Mouse (Mus musculus) ES-E14 (cell line): ENCODE results near the gene Clca3a1. TPM values are rescaled to one million over a fixed set of nuclear protein-coding genes. Genes with fewer than 3 reads are reported as not detected.
"Not testable (repeated sequence)": the region's sequence is repeated elsewhere in the genome, so short reads cannot be mapped to it uniquely, and the experiment has no call there.

ENCODE experiments used
- DNase-seq: peaks from one replicate; pipeline ENCODE4 v3.0.0-alpha.2; 2013; ENCODE audit warnings: low read depth, low spot score
- H3K27ac ChIP-seq: 2 replicates; pipeline ENCODE4 v1.5.1; 2012; ENCODE audit warnings: low read depth, mild to moderate bottlenecking, low read length, moderate library complexity, mixed read lengths; ENCODE audit not compliant: poor library complexity, insufficient read depth, severe bottlenecking
- H3K36me3 ChIP-seq: 2 replicates; pipeline ENCODE4 v1.6.1; 2012; ENCODE audit warnings: mild to moderate bottlenecking, low read length, moderate library complexity, mixed read lengths; ENCODE audit not compliant: control insufficient read depth, poor library complexity, insufficient read depth, severe bottlenecking
- H3K4me1 ChIP-seq, 2 experiments: fragments of 150-350 bp in 1 of 2; sonication (generic) in 1 of 2; 2 replicates each; pipeline ENCODE4 v1.6.1; 2012; ENCODE audit warnings: low read length in 2 of 2, mild to moderate bottlenecking in 1 of 2, mixed read lengths in 1 of 2; ENCODE audit not compliant: control insufficient read depth in 2 of 2, insufficient read depth in 2 of 2, poor library complexity in 1 of 2
- H3K4me3 ChIP-seq, 2 experiments: fragments of 150-350 bp in 1 of 2; sonication (generic) in 1 of 2; 2 replicates each; pipeline ENCODE4 v1.5.1; 2012; ENCODE audit warnings: low read length in 2 of 2, low read depth in 1 of 2, mild to moderate bottlenecking in 1 of 2, mixed read lengths in 1 of 2; ENCODE audit not compliant: insufficient read depth in 1 of 2, poor library complexity in 1 of 2, severe bottlenecking in 1 of 2
- H3K9ac ChIP-seq: 2 replicates; pipeline ENCODE4 v1.6.1; 2012; ENCODE audit warnings: low read depth, mild to moderate bottlenecking, low read length, mixed read lengths; ENCODE audit not compliant: poor library complexity, insufficient read depth, severe bottlenecking
- H3K9me3 ChIP-seq: fragments of 150-350 bp; sonication (generic); 2 replicates; pipeline ENCODE4 v1.6.1; 2012; ENCODE audit warnings: low read depth, mild to moderate bottlenecking, low read length; ENCODE audit not compliant: control insufficient read depth, insufficient read depth
- CHD2 ChIP-seq: IDR thresholded peaks from 2 replicates; pipeline ENCODE4 v1.6.1; 2014; ENCODE audit warnings: mild to moderate bottlenecking, low read depth, low read length, inconsistent platforms
- HCFC1 ChIP-seq: IDR thresholded peaks from 2 replicates; pipeline ENCODE4 v1.6.1; 2012; ENCODE audit warnings: low read length, inconsistent platforms, borderline replicate concordance; ENCODE audit not compliant: insufficient read depth
- MAFK ChIP-seq: IDR thresholded peaks from 2 replicates; pipeline ENCODE4 v1.6.1; 2014; ENCODE audit warnings: mild to moderate bottlenecking, low read depth, low read length, inconsistent platforms; ENCODE audit not compliant: insufficient read depth
- ZC3H11A ChIP-seq: IDR thresholded peaks from 2 replicates; pipeline ENCODE4 v1.6.1; 2012; ENCODE audit warnings: low read depth, mild to moderate bottlenecking, inconsistent platforms, low read length, borderline replicate concordance
- ZNF384 ChIP-seq: IDR thresholded peaks from 2 replicates; pipeline ENCODE4 v1.6.1; 2012; ENCODE audit warnings: low read depth, low read length, inconsistent platforms
- in situ Hi-C, 2 experiments: fragments of 600-800 bp; cut with MboI; formaldehyde crosslinking; loops; one replicate each; pipeline ENCODE4 v1.15.1; 2025; ENCODE audit warnings: low sequenced_read_pairs in 2 of 2, inconsistent platforms in 1 of 2; ENCODE audit not compliant: unreplicated experiment in 2 of 2
- total RNA-seq: library from RNA; depleted of rRNA; stranded (reverse); fragments of 300-350 nt; gene quantifications from 2 replicates; pipeline ENCODE4 v1.2.3, GENCODE M21; 2012

Gene Clca3a1
- total RNA-seq, 1 experiment, result 0.45 TPM

DNA sequence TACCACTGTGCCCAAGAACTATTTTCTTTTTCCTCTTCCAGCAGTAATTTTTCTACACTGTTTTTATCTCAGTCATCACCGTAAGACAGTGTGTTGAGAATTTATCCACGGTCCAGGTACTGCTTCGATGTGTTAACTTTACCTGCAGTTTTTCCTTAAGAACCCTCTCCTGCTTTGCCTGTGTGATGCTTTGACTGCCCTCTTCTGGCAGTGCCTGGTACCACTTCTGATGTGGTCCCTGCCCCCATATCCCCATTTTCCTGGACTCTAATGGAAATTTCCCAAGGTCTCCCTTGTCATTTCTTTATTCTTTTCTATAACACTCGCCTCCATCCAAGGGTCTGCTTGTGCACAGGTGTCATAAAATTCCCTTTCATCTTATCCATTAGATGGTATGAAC is 37.3 kb downstream of the Clca3a1 start:
- H3K4me3 ChIP-seq, result no peak overlapping the region
- no peak overlapping the region for H3K27ac ChIP-seq
- H3K9ac ChIP-seq, result no peak overlapping the region
- in situ Hi-C loops, result no loop called here
- DNase-seq, result peak; percentile 41
- no peaks in the 10 kb centered on the region for H3K4me1 ChIP-seq
- no peaks in the 10 kb centered on the region for H3K36me3 ChIP-seq
- no peaks in the 10 kb centered on the region for H3K9me3 ChIP-seq
- no peak for TF ChIP-seq MAFK
- no peak for TF ChIP-seq ZNF384
- TF ChIP-seq HCFC1, result no peak
- TF ChIP-seq ZC3H11A, result peak; percentile 5; the same call in 1 of the 2 replicates

- H3K27ac ChIP-seq, H3K9ac ChIP-seq, H3K36me3 ChIP-seq, H3K4me3 ChIP-seq, H3K4me1 ChIP-seq, H3K9me3 ChIP-seq, in situ Hi-C loops, DNase-seq: not testable (repeated sequence)
Observed at GRCm38 (mm10) chr3:144722566-144722965, 38.2 kb downstream of the Clca3a1 start.

GRCm38 (mm10) chr3:144721860-144722256 is 38.9 kb downstream of the Clca3a1 start:
- no peaks in the 10 kb centered on the region for H3K9me3 ChIP-seq
- DNase-seq, result no peak
- no peak overlapping the region for H3K27ac ChIP-seq
- H3K9ac ChIP-seq, result no peak overlapping the region
- H3K36me3 ChIP-seq, result no peaks in the 10 kb centered on the region
- TF ChIP-seq HCFC1 (no peak), MAFK (no peak), CHD2 (no peak)
- no peaks in the 10 kb centered on the region for H3K4me1 ChIP-seq
- no peak overlapping the region for H3K4me3 ChIP-seq
- in situ Hi-C loops, result no loop called here

GRCm38 (mm10) chr3:144721077-144721859 is 39.5 kb downstream of the Clca3a1 start:
- in situ Hi-C loops, result no loop called here
- no peaks in the 10 kb centered on the region for H3K9me3 ChIP-seq
- no peaks in the 10 kb centered on the region for H3K4me1 ChIP-seq
- H3K27ac ChIP-seq, result no peak overlapping the region
- no peaks in the 10 kb centered on the region for H3K36me3 ChIP-seq
- H3K9ac ChIP-seq, result no peak overlapping the region
- H3K4me3 ChIP-seq, result no peak overlapping the region
- TF ChIP-seq ZNF384, result no peak
- TF ChIP-seq MAFK, result no peak
- TF ChIP-seq HCFC1, result no peak
- no peak for TF ChIP-seq ZC3H11A
- no peak for TF ChIP-seq CHD2
- no peak for DNase-seq

GRCm38 (mm10) chr3:144719901-144720747 is 40.7 kb downstream of the Clca3a1 start, which contains the start of gene Sh3glb1:
Gene Sh3glb1, minus strand, starts transcription at chr3:144720335.
- 0 out of 4 replicates have a peak, but pooled peaks cover 0 to 2% of the 10 kb centered on the region in 2 experiments for H3K4me1 ChIP-seq
- peak; percentile 69 for DNase-seq
- peak within 1 kb of the TSS; percentile 99 for H3K27ac ChIP-seq
- peak within 1 kb of the TSS; percentile 97 to 99 for H3K4me3 ChIP-seq
- no peaks in the 10 kb centered on the region; the same call in 1 of the 2 replicates for H3K36me3 ChIP-seq
- no peak for TF ChIP-seq MAFK
- no peak for TF ChIP-seq ZNF384
- peak; percentile 74; the same call in 1 of the 2 replicates for TF ChIP-seq HCFC1
- peak; percentile 54; the same call in 1 of the 2 replicates for TF ChIP-seq ZC3H11A
- no peaks in the 10 kb centered on the region for H3K9me3 ChIP-seq
- peak within 1 kb of the TSS; percentile 96 for H3K9ac ChIP-seq
- in situ Hi-C loops, result no loop called here
